Mouse (Mus musculus) heart, postnatal 0 days (tissue): Measurements from ENCODE around the gene Casp3. TPM values are rescaled to one million over a fixed set of nuclear protein-coding genes. Genes with fewer than 3 reads are reported as not detected.

ENCODE experiments used
- ATAC-seq: fragments of 200-750 bp; cut with Nextera tagmentation; 2 replicates; pipeline ENCODE4 v1.8.0; 2017; ENCODE audit warnings: low read depth, moderate number of reproducible peaks, moderate library complexity; ENCODE audit not compliant: insufficient read depth
- DNase-seq: peaks from one replicate; pipeline ENCODE4 v3.0.0-alpha.2; 2016; ENCODE audit warnings: low spot score
- H3K27ac ChIP-seq: fragments of 300-500 bp; sonication (generic); 2 replicates; pipeline ENCODE4 v1.5.1; 2014; ENCODE audit warnings: low read depth, mild to moderate bottlenecking
- H3K27me3 ChIP-seq: fragments of 300-500 bp; sonication (generic); 2 replicates; pipeline ENCODE4 v1.6.1; 2014; ENCODE audit warnings: low read length, mixed read lengths; ENCODE audit not compliant: control insufficient read depth, insufficient read depth
- H3K36me3 ChIP-seq: fragments of 300-500 bp; sonication (generic); replicated peaks from 2 replicates; pipeline ENCODE4 v1.6.1; 2014; ENCODE audit warnings: low read length, mixed read lengths; ENCODE audit not compliant: control insufficient read depth, insufficient read depth
- H3K4me1 ChIP-seq: fragments of 300-500 bp; sonication (generic); 2 replicates; pipeline ENCODE4 v1.6.1; 2014; ENCODE audit warnings: antibody characterized with exemption; ENCODE audit not compliant: control insufficient read depth, insufficient read depth
- H3K4me2 ChIP-seq: fragments of 300-500 bp; sonication (generic); 2 replicates; pipeline ENCODE4 v1.6.1; 2014; ENCODE audit warnings: low read depth, mild to moderate bottlenecking, low read length, moderate library complexity
- H3K4me3 ChIP-seq: fragments of 300-500 bp; sonication (generic); 2 replicates; pipeline ENCODE4 v1.5.1; 2014; ENCODE audit warnings: low read depth, low read length
- H3K9ac ChIP-seq: fragments of 300-500 bp; sonication (generic); replicated peaks from 2 replicates; pipeline ENCODE4 v1.6.1; 2014; ENCODE audit warnings: low read depth, low read length, mixed read lengths
- H3K9me3 ChIP-seq: fragments of 300-500 bp; sonication (generic); replicated peaks from 2 replicates; pipeline ENCODE4 v1.6.1; 2016; ENCODE audit warnings: low read length; ENCODE audit not compliant: control insufficient read depth
- CTCF ChIP-seq: IDR thresholded peaks from 2 replicates; pipeline ENCODE4 v1.5.1; 2016; ENCODE audit warnings: antibody characterized with exemption, control low read depth, low read depth
- EP300 ChIP-seq: IDR thresholded peaks from 2 replicates; pipeline ENCODE4 v1.6.1; 2016; ENCODE audit warnings: antibody characterized with exemption, low read depth
- WGBS: fragments of 180-500 bp; shearing (Covaris S2); extraction: QIAGEN DNeasy Blood & Tissue Kit; methylation state at CpG from one replicate; pipeline ENCODE4 v1.1.7; 2014; 5-methylcytosine and 5-hydroxymethylcytosine counted together
- polyA plus RNA-seq: library from polyadenylated mRNA; unstranded; fragments of >200 nt; fragmentation: Nextera tagmentation; extraction: Ambion mirVana; gene quantifications from 2 replicates; pipeline ENCODE4 v1.2.1, GENCODE M21; 2015
- total RNA-seq: library from RNA; depleted of rRNA; stranded (reverse); fragments of >200 nt; gene quantifications from 2 replicates; pipeline ENCODE4 v1.2.3, GENCODE M21; 2014; ENCODE audit warnings: low replicate concordance

Gene Casp3
- total and polyA plus RNA-seq, 2 experiments from 2014 or later = 11.8 to 28.6 TPM

DNA sequence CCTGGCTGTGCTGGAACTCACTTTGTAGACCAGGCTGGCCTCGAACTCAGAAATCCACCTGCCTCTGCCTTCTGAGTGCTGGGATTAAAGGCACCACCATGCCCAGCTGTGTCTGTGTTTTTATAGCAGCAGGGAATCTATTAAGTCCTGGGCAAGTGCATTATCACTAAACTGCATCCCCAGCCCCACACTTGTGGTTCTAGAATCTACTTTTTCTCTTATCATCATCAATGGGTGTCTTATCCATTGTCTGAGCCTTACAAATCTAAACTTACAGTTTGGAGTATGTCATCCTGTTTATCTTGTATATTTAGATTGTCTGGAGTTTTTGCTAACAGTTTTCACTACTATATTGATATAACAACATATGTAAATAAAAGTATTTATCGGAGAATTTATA, 28.4 kb upstream of the Casp3 start:
- H3K36me3 ChIP-seq = peaks cover 6% of the 10 kb centered on the region; the same call in 1 of the 2 replicates
- no peak overlapping the region for H3K4me3 ChIP-seq
- no peak for TF ChIP-seq CTCF
- TF ChIP-seq EP300 = no peak
- H3K4me1 ChIP-seq = 0 out of 2 replicates have a peak, but pooled peaks cover 4% of the 10 kb centered on the region
- DNase-seq = no peak
- no peaks in the 10 kb centered on the region for H3K27me3 ChIP-seq
- no peak overlapping the region for H3K9ac ChIP-seq
- H3K4me2 ChIP-seq = no peak overlapping the region
- no peaks in the 10 kb centered on the region for H3K9me3 ChIP-seq
- no peak for ATAC-seq
- no peak overlapping the region for H3K27ac ChIP-seq
- WGBS = 96% methylated on average over 2 of the region's 2 CpGs

DNA sequence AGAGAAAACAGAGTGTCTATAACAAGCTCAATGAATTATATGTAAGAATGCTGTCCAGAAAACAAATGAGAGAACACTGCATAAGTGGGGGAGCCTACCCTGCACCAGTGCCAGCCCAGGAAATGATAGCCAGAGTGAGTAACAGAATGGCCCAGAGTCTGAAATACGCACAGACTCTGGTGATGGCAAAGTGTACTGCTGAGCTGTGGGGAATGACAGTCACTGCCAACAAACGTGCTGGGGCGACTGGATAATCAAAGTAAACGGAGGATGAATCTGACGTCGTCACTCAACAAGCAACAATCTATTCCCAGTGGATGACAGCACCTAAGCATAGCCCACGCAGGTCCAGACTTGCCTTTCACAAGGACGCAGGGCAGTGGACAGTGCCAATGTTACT, 24.0 kb upstream of the Casp3 start:
- 0 out of 2 replicates have a peak, but pooled peaks cover 9% of the 10 kb centered on the region for H3K36me3 ChIP-seq
- DNase-seq (peak; percentile 17), ATAC-seq (peak; percentile 36; the same call in 1 of the 2 replicates)
- peaks cover 4% of the 10 kb centered on the region; the same call in 1 of the 2 replicates for H3K4me1 ChIP-seq
- H3K4me2 ChIP-seq = no peak overlapping the region
- 42% methylated on average over 8 of the region's 8 CpGs for WGBS
- no peaks in the 10 kb centered on the region for H3K27me3 ChIP-seq
- no peak overlapping the region for H3K4me3 ChIP-seq
- H3K9me3 ChIP-seq = no peaks in the 10 kb centered on the region
- TF ChIP-seq CTCF (no peak), EP300 (no peak)
- H3K27ac ChIP-seq = no peak overlapping the region
- H3K9ac ChIP-seq = no peak overlapping the region

DNA sequence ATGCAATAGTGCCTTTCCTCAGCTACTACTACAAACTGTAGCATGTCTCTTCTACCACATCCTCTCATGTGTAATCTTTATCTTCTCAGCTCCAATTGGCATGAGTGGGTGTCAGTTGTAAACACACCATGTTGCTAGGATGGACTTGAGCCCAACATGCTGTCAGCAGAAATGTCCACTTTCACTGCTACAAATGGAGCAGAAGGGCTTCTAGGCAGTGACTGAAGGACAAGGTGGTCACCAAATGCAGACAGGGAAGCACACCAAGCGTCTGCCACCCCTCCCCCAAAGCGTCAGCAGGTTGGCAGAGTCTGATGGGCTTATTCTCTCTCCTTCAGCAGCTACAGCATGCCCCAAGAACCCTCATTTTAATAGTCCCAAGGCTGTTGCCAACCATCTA, 23.3 kb upstream of the Casp3 start:
- TF ChIP-seq EP300 (no peak), CTCF (no peak)
- Histone ChIP-seq H3K4me2 (no peak overlapping the region), H3K36me3 (0 out of 2 replicates have a peak, but pooled peaks cover 9% of the 10 kb centered on the region), H3K4me1 (peaks cover 4% of the 10 kb centered on the region; the same call in 1 of the 2 replicates), H3K27ac (no peak overlapping the region), H3K9ac (no peak overlapping the region), H3K4me3 (no peak overlapping the region), H3K9me3 (no peaks in the 10 kb centered on the region), H3K27me3 (no peaks in the 10 kb centered on the region)
- WGBS = 38% methylated on average over 2 of the region's 2 CpGs
- DNase-seq = peak; percentile 29
- peak; percentile 78 for ATAC-seq

DNA sequence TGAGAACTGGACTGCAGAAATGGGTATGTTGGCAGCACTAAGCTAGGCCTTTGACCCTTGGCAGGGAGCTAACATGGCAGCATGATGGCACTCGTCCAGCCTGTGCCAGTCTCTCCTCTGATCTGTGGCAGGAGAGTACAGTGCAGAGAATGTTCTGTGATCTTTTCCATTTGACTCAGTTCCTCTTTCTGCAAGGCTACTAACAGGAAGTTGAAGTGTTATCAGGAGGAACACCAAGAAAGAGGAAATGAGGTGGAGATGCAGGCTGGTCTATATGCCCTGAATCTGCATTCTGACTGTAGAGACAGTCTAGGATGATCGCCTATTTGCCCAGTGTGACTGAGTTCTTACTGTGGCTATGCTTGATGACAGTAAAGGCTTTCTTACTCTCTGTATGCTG, 21.5 kb upstream of the Casp3 start:
- DNase-seq = no peak

DNA sequence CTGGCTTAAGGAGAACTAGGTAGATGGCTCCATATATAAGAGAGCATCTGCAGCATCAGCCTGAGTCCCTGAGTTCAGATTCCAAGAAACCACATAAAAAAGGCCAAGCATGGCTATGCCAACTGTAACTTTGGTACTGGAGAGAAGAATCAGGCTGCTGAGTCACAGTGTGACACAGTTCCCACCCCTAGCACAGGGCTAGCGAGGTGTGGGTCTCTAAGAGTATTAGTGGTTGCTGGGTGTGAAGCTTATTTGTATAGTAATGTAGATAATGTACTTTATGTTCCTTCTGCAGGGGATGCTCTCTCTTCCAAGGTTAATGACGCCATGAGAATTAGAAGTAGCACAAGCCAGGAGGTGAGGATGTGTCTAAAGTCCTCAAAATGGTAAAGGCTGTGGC, 20.6 kb upstream of the Casp3 start:
- no peak for TF ChIP-seq CTCF
- no peak for TF ChIP-seq EP300
- Histone ChIP-seq H3K4me1 (peaks cover 7% of the 10 kb centered on the region; the same call in 1 of the 2 replicates), H3K27me3 (no peaks in the 10 kb centered on the region), H3K4me2 (no peak overlapping the region), H3K36me3 (0 out of 2 replicates have a peak, but pooled peaks cover 3% of the 10 kb centered on the region), H3K9me3 (no peaks in the 10 kb centered on the region), H3K9ac (no peak overlapping the region), H3K27ac (no peak overlapping the region), H3K4me3 (no peak overlapping the region)
- no peak for ATAC-seq
- DNase-seq = no peak
- 88% methylated on average over 2 of the region's 2 CpGs for WGBS

More for the DNA sequence above, 21.5 kb upstream of the Casp3 start:
- Histone ChIP-seq H3K4me3 (no peak overlapping the region), H3K36me3 (0 out of 2 replicates have a peak, but pooled peaks cover 3% of the 10 kb centered on the region), H3K4me2 (no peak overlapping the region), H3K4me1 (peaks cover 7% of the 10 kb centered on the region; the same call in 1 of the 2 replicates), H3K9ac (no peak overlapping the region), H3K27me3 (no peaks in the 10 kb centered on the region), H3K9me3 (no peaks in the 10 kb centered on the region), H3K27ac (no peak overlapping the region)
- 78% methylated on average over 2 of the region's 2 CpGs for WGBS
- no peak for ATAC-seq
- TF ChIP-seq EP300 (no peak), CTCF (no peak)

DNA sequence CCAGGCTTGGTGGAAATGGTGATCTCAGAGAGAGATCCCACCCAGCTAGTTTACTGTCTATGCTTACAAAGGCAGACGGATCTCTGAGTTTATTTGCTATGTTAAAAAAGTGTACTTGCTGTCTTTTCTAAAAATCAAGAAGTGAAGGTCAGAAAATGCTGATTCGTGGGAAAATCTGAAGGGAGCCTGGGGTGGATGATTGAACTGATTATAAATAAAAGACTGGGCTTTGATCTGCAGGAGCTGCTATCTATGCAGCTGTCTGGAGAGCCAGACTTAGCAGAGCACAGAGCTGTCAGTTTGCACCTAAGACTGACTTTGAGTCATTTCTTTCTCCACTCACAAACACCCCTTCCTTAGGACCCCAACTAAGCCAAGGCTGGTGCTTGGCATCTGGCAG, 19.7 kb upstream of the Casp3 start:
- ATAC-seq (no peak), DNase-seq (no peak)
- Histone ChIP-seq H3K27ac (no peak overlapping the region), H3K36me3 (0 out of 2 replicates have a peak, but pooled peaks cover 3% of the 10 kb centered on the region), H3K27me3 (no peaks in the 10 kb centered on the region), H3K9me3 (no peaks in the 10 kb centered on the region), H3K9ac (no peak overlapping the region), H3K4me2 (no peak overlapping the region), H3K4me3 (no peak overlapping the region), H3K4me1 (peaks cover 7% of the 10 kb centered on the region; the same call in 1 of the 2 replicates)
- TF ChIP-seq CTCF = no peak
- no peak for TF ChIP-seq EP300
- 65% methylated on average over 2 of the region's 2 CpGs for WGBS
